Mouse (Mus musculus) heart, embryonic 16.5 days (tissue): Measurements from ENCODE around the gene Ndufs1. TPM values are rescaled to one million over a fixed set of nuclear protein-coding genes. Genes with fewer than 3 reads are reported as not detected.

Source experiments
- ATAC-seq: fragments of 200-750 bp; cut with Nextera tagmentation; replicated peaks from 2 replicates; pipeline ENCODE4 v1.8.0; 2017; ENCODE audit warnings: moderate number of reproducible peaks; ENCODE audit not compliant: insufficient read depth, low FRiP score; ENCODE audit errors: extremely low read depth
- H3K27ac ChIP-seq: fragments of 300-500 bp; sonication (generic); 2 replicates; pipeline ENCODE4 v1.5.1; 2014; ENCODE audit warnings: mild to moderate bottlenecking, low read length, control low read depth, moderate library complexity
- H3K27me3 ChIP-seq: fragments of 300-500 bp; sonication (generic); 2 replicates; pipeline ENCODE4 v1.6.1; 2014; ENCODE audit warnings: low read length, mixed read lengths; ENCODE audit not compliant: control insufficient read depth, insufficient read depth
- H3K36me3 ChIP-seq: fragments of 300-500 bp; sonication (generic); 2 replicates; pipeline ENCODE4 v1.6.1; 2014; ENCODE audit not compliant: control insufficient read depth, insufficient read depth
- H3K4me1 ChIP-seq: fragments of 300-500 bp; sonication (generic); 2 replicates; pipeline ENCODE4 v1.6.1; 2014; ENCODE audit warnings: low read length, mixed read lengths; ENCODE audit not compliant: control insufficient read depth, insufficient read depth
- H3K4me2 ChIP-seq: fragments of 300-500 bp; sonication (generic); 2 replicates; pipeline ENCODE4 v1.6.1; 2014; ENCODE audit warnings: low read depth, mild to moderate bottlenecking, control low read depth, low read length
- H3K4me3 ChIP-seq: fragments of 300-500 bp; sonication (generic); 2 replicates; pipeline ENCODE4 v1.5.1; 2014; ENCODE audit warnings: mild to moderate bottlenecking, control low read depth, low read length
- H3K9ac ChIP-seq: fragments of 300-500 bp; sonication (generic); 2 replicates; pipeline ENCODE4 v1.6.1; 2014; ENCODE audit warnings: low read length, control low read depth
- H3K9me3 ChIP-seq: fragments of 300-500 bp; sonication (generic); replicated peaks from 2 replicates; pipeline ENCODE4 v1.6.1; 2016; ENCODE audit warnings: low read length; ENCODE audit not compliant: control insufficient read depth
- WGBS: fragments of 180-500 bp; shearing (Covaris S2); extraction: QIAGEN DNeasy Blood & Tissue Kit; methylation state at CpG from one replicate; pipeline ENCODE4 v1.1.7; 2014; 5-methylcytosine and 5-hydroxymethylcytosine counted together
- microRNA-seq: library from miRNA; unstranded; fragments of <30 nt; microRNA quantifications from one replicate; pipeline ENCODE4, GENCODE M21; 2017
- polyA plus RNA-seq: library from polyadenylated mRNA; unstranded; fragments of >200 nt; fragmentation: Nextera tagmentation; extraction: Ambion mirVana; gene quantifications from 2 replicates; pipeline ENCODE4 v1.2.1, GENCODE M21; 2015

Gene Ndufs1
- polyA plus RNA-seq, 1 experiment from 2014 or later: 470 TPM

DNA sequence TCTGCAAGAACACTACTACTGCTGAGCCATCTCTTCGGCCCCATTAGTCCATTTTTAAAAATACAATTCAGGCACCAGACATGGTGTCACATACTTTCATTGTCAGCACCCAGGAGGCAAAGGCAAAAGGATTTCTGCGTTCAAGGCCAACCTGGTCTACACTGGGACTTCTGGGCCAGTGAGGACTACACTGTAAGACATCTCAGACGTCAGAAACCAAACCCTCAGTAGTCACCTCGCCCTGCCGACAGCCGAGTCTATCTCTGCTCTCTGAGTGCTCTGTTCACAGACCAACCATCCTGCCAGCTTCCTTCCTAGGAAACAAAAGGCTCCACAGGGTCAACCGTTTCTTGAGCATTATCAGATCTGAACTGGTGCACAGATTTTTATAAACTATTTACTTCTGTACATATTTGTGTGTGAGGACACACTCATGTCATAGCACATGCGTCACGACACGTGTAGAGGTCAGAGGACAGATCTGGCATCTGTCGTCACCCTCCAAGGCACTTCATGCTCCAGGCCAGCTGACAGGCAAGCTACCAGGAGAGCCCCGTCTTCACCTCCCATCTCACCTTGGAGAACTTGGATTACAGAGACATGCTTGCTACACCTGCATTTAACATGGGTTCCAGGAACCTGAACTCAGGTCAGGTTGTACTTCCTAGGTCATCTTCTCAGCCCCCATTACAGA is 73.7 kb downstream of the Ndufs1 start:
- H3K27me3 ChIP-seq: no peaks in the 10 kb centered on the region
- H3K27ac ChIP-seq: peak overlapping the region; percentile 21; the same call in 1 of the 2 replicates
- peaks cover 13% of the 10 kb centered on the region for H3K4me1 ChIP-seq
- no peaks in the 10 kb centered on the region for H3K9me3 ChIP-seq
- WGBS: 49% methylated on average over 12 of the region's 12 CpGs
- no peak overlapping the region for H3K4me3 ChIP-seq
- H3K36me3 ChIP-seq: peaks cover 30% of the 10 kb centered on the region
- no peak overlapping the region for H3K4me2 ChIP-seq
- no peak for ATAC-seq
- no peak overlapping the region for H3K9ac ChIP-seq

DNA sequence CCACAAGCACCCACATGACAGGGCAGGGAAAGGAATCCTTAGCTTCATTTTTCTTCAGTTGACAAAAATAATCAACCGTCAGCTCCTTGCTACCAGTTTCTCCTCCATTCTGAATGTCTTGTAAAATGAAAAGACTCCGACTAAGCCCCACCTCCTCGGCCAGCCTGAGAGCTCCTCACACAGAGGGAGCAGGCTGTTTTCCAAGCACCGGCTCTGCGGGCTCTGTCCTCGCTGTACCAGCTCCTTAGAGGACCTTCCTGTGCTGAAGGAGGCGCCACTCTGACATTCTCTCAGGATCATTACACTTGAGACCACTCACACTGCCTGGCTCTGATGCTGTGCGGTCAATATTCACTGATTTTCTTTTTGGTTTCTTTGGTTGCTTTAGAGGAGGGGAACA is 76.4 kb downstream of the Ndufs1 start:
- Histone ChIP-seq H3K9ac (no peak overlapping the region), H3K4me2 (no peak overlapping the region), H3K27ac (no peak overlapping the region), H3K9me3 (no peaks in the 10 kb centered on the region), H3K36me3 (peaks cover 27% of the 10 kb centered on the region), H3K27me3 (no peaks in the 10 kb centered on the region), H3K4me3 (no peak overlapping the region), H3K4me1 (peaks cover 8% of the 10 kb centered on the region; the same call in 1 of the 2 replicates)
- no peak for ATAC-seq
- WGBS: 88% methylated on average over 8 of the region's 8 CpGs

DNA sequence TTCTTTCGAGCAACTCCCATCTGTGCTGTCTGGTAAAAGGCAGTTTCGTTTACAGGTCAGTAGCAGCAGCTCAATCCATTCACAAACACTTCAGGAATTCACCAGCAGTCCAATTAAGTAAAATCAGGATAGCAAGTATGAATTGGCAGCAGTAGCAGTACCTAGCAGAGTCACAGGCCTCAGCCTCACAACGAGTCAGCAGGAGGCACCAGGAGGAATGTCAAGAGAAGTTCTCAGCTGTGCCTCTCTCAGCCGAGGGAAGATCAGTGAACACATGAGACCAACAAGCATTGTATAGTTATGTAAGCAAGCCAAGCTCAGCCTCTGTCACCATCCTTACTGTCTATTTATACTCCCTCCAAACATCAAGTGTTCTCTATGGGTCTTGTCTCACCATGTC is 77.8 kb downstream of the Ndufs1 start:
- Histone ChIP-seq H3K36me3 (peaks cover 27% of the 10 kb centered on the region), H3K4me2 (no peak overlapping the region), H3K27ac (no peak overlapping the region), H3K27me3 (no peaks in the 10 kb centered on the region), H3K9me3 (no peaks in the 10 kb centered on the region), H3K4me3 (no peak overlapping the region), H3K4me1 (peaks cover 8% of the 10 kb centered on the region; the same call in 1 of the 2 replicates), H3K9ac (no peak overlapping the region)
- WGBS: 66% methylated on average over 4 of the region's 4 CpGs
- ATAC-seq: no peak

DNA sequence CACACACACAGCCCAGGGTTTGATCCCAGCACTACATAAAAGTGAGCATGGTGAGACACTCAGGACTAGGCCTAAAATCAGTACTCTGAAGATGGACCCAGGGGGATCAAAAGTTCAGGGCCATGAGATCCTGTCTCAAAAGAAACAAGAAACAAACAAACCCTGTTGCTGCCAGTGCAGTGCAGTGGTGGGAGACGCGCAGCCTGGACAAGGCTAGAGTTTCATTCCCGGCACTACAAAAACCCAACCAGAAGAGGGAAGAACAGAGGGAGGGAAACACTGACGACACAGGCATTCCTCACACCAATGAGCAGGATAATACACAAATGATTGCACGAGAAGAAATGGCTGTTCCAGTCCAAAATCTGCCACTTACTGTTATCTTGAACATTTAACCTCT is 80.6 kb downstream of the Ndufs1 start:
- no peaks in the 10 kb centered on the region for H3K9me3 ChIP-seq
- H3K36me3 ChIP-seq: peaks cover 38% of the 10 kb centered on the region
- H3K4me2 ChIP-seq: no peak overlapping the region
- no peak for ATAC-seq
- H3K4me1 ChIP-seq: no peaks in the 10 kb centered on the region
- no peak overlapping the region for H3K27ac ChIP-seq
- no peaks in the 10 kb centered on the region for H3K27me3 ChIP-seq
- WGBS: 79% methylated on average over 5 of the region's 5 CpGs
- no peak overlapping the region for H3K4me3 ChIP-seq
- H3K9ac ChIP-seq: no peak overlapping the region

Small RNAs within 50 kb of the gene (microRNA-seq; reads per million reads assigned to microRNA genes)
- gene Gm24557 (not detected), gene Gm27512 (not detected)

Other genes starting within 250 kb of the Ndufs1 start
- 8.0 and 9.4 TPM in 2 replicates for gene Ino80d, start 62.2 kb downstream of the Ndufs1 start, polyA plus RNA-seq
- 296 and 333 TPM in 2 replicates for gene Eef1b2, start within 50 bp of the Ndufs1 start, polyA plus RNA-seq
- gene Gpr1, start 37.7 kb upstream of the Ndufs1 start, polyA plus RNA-seq: 0.12 and 0.30 TPM in 2 replicates
- gene Zdbf2, start 96.4 kb upstream of the Ndufs1 start, polyA plus RNA-seq: 3.2 and 5.0 TPM in 2 replicates